ENCODE assay signal across 12 mouse cellular contexts in genomic region chr2:45197342-45197741, GRCm38 (mm10).
DNase-seq lines count a peak whose midpoint lies in the region; ATAC-seq lines count a peak whose summit lies in the region.
"Had no signal": no experiment of that assay in that cellular context is flagged by ENCODE, and none has a peak within 500 bp of the region (broad histone marks: within the 10 kb centered on the region; RNA-seq: fewer than 3 reads in every experiment).

No protein-coding gene starts in this region.

- H3K36me3 ChIP-seq in limb, embryonic 13.5 days: no peaks in the 10 kb centered on the region
- no peaks in the 10 kb centered on the region for H3K36me3 ChIP-seq in limb, embryonic 10.5 days
- H3K36me3 ChIP-seq: liver, embryonic 13.5 days; neural tube, embryonic 12.5 days had no signal

- DNase-seq in gastrocnemius, postnatal 25 days: peak; percentile 11
- no peak for DNase-seq in gastrocnemius, postnatal 14 days
- DNase-seq in limb, embryonic 10.5 days (ENCODE audit: low spot score): no peak
- DNase-seq in adrenal gland, postnatal 36 days: no peak
- no peak for DNase-seq in thymus, postnatal 14 days
- DNase-seq: cerebellum, postnatal 36 days; kidney, adult 18-20 months; liver, embryonic 13.5 days had no signal

- 70% methylated on average over 10 of the region's 10 CpGs for WGBS in limb, embryonic 13.5 days
- WGBS in limb, embryonic 10.5 days: 85% methylated on average over 10 of the region's 10 CpGs

- intact Hi-C loops in gastrocnemius, postnatal 14 days (cut with DNase I; ENCODE audit: low total_unique reads): no loop called here

- H3K4me3 ChIP-seq in limb, embryonic 13.5 days: no peak overlapping the region
- H3K4me3 ChIP-seq in limb, embryonic 10.5 days: no peak overlapping the region
- no peak overlapping the region for H3K4me3 ChIP-seq in brown adipose tissue, adult 24 weeks (ENCODE audit: insufficient read depth, low read depth, low read length)
- H3K4me3 ChIP-seq: liver, embryonic 13.5 days; neural tube, embryonic 12.5 days had no signal

- H3K4me2 ChIP-seq in limb, embryonic 13.5 days (replicated peaks): no peak overlapping the region
- H3K4me2 ChIP-seq: liver, embryonic 13.5 days; neural tube, embryonic 12.5 days had no signal

- H3K9me3 ChIP-seq in limb, embryonic 13.5 days: no peaks in the 10 kb centered on the region
- H3K9me3 ChIP-seq in limb, embryonic 10.5 days (replicated peaks): no peaks in the 10 kb centered on the region
- H3K9me3 ChIP-seq: liver, embryonic 13.5 days; neural tube, embryonic 12.5 days had no signal

- no peaks in the 10 kb centered on the region for H3K27me3 ChIP-seq in limb, embryonic 13.5 days
- no peaks in the 10 kb centered on the region for H3K27me3 ChIP-seq in limb, embryonic 10.5 days (ENCODE audit: low read depth, poor library complexity, severe bottlenecking)
- H3K27me3 ChIP-seq: liver, embryonic 13.5 days; neural tube, embryonic 12.5 days had no signal

- 0 out of 2 replicates have a peak overlapping the region, but pooled peaks have one; percentile 49 for H3K27ac ChIP-seq in limb, embryonic 13.5 days
- H3K27ac ChIP-seq in limb, embryonic 10.5 days: no peak overlapping the region
- peak overlapping the region; percentile 83 for H3K27ac ChIP-seq in brown adipose tissue, adult 24 weeks (replicated peaks; ENCODE audit: low read depth, low read length)
- H3K27ac ChIP-seq: liver, embryonic 13.5 days; neural tube, embryonic 12.5 days had no signal

- H3K9ac ChIP-seq in limb, embryonic 13.5 days: no peak overlapping the region
- H3K9ac ChIP-seq: liver, embryonic 13.5 days; neural tube, embryonic 12.5 days had no signal

- ATAC-seq in limb, embryonic 13.5 days (ENCODE audit: low FRiP score, low read depth): no peak
- peak; percentile 81 for ATAC-seq in monocyte, adult 5-6 weeks (replicated peaks; ENCODE audit: insufficient number of reproducible peaks, low FRiP score, low TSS enrichment, poor library complexity, severe bottlenecking)

- H3K4me1 ChIP-seq in limb, embryonic 13.5 days: peaks cover 7% of the 10 kb centered on the region
- H3K4me1 ChIP-seq in limb, embryonic 10.5 days: no peaks in the 10 kb centered on the region
- H3K4me1 ChIP-seq in brown adipose tissue, adult 24 weeks (ENCODE audit: control insufficient read depth, insufficient read depth, insufficient read length, low read length): no peaks in the 10 kb centered on the region
- H3K4me1 ChIP-seq: liver, embryonic 13.5 days; neural tube, embryonic 12.5 days had no signal
